Mouse (Mus musculus) thymus, postnatal 36 days (tissue): ENCODE measurements around the gene Pawr.
A peak's percentile ranks its signal among the peaks of the same experiment; 100 is the strongest.

Source experiments
- DNase-seq, 2 experiments: peaks; one replicate each; pipeline ENCODE4 v3.0.0; 2022; ENCODE audit warnings: mixed read lengths in 2 of 2

Pawr gene

DNA sequence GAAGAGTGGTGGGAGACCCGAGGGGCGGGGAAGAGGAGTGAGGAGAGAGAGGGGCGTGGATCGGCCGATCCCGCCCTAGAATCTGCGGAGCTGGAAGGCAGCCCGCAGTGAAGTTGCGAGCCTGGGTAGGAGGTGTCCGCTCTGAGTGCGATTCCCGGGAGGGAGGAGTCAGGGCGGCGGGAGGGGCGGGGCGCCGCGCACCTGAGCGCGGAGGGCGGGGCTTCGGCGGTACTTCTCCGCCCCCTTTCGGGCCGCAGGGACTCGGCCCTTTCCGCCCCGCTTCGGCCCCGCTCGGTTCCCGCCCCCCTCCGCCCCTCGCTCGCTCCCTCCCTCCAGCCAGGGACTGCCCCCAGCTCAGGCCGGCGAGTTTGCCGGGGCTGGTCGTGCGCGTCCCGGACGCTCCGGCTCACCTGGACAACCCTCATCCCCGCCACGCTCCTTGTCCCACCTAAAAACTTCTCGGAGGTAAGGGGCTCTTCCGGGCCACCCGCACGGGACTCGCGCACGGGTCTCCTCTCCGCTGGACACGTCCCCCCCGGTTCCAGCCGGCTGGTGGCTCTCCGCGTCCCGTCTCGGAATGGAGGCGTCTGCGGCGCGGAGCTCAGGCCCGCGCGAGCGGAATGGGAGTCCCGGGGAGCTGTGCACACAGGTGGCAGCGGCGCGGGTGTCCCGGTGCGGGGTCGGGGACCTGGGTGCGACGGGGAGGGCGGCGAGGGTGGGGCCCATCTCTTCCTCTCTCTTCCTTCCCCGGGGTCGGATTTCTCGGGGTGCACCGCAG is at the start of gene Pawr:
Gene Pawr (plus strand): TSS at position 338 of the 778 bp plus-strand sequence.
- DNase-seq, result peak; percentile 20 to 32

DNA sequence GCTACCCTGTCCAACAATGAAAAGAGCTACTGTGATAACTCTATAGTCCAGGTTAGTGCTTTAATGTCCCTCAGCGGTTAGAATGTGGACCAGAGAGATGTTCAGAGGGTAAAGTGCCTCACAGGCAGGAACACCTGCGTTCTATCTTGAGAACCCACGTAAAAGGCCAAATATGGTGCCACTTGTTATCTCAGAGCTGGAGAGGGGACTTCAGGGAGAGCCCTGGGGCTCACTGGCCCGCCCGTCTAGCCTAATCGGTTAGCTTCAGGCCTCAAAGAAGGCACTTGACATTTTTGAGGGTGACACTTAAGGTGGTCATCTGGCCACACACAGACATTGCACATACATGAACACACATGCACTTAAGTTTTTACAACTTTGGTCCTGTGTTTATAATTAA is 49.6 kb upstream of the Pawr start:
- no peak for DNase-seq

DNA sequence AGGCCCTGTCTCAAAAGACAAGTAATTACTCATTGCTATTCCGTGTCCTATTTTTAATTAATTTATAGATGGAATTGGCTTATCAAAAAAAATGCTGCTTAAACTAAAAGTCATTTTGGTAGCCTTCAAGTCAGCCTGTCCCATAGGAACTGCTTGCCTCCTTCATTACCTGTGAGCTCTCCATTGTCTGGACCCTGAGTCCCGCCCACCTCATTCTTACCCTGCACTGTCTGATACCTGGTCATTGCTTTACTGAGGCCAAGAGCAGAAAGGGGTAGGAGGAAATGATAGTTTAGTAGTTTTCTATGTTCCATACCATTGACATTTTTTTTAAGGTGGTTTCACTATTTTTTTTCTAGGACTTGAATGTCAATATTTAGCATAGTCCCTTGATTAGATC is 48.5 kb upstream of the Pawr start:
- DNase-seq, result no peak

DNA sequence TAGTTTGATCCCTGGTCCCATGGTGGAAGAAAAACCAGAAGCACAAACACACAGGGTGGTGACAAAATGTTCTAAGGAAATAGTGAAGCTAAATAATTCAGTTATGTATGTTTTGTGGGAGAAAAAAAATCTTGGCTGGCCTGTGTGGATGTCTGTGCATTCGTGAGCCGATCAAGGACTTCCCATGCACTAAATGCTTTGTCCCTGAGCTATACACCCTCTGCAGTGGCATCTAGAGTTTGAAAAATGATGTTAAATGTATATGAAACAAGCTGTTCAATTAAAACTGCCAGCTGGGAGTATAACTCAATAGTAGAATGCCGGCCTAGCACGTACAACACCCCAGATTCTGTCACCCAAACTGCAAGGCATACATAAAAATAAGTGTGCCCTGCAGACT is 48.1 kb upstream of the Pawr start:
- DNase-seq, result no peak

DNA sequence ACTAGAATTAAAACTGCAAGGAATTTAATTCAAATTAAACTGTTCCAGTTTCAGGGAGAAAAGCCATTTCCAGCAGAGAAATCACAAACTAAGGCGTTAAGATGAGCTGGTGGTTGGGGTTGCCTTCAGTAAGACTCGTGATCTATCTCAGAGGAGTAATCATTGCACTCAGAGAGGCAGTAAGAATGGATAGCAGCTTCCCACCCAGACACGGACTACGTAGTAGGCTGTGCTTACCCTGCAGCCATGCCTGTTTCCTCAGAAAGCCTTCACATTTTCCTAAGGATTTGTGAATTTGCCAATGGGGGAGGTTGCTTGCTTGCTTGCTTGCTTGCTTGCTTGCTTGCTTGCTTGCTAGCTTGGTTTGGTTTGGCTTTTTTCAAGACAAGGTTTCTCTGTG is 47.5 kb upstream of the Pawr start:
- DNase-seq, result no peak

DNA sequence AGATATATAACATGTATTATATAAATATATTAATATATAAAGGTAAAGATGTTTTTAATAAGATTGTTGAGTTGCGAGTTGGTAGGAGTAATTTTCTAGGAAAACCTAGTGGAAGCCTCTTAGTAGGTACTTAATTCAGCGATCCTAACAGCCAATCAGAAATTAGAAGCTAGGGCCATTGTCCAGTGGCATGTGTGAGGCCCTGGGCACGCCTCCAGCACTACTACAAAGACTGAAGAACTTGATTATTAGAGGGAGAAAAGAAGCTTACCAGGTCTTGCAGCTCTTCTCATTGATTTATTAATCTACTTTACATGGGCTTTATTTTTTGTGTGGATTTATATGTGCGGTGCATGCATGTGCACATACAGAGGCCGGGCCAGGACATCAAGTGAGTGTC is 46.9 kb upstream of the Pawr start:
- no peak for DNase-seq

DNA sequence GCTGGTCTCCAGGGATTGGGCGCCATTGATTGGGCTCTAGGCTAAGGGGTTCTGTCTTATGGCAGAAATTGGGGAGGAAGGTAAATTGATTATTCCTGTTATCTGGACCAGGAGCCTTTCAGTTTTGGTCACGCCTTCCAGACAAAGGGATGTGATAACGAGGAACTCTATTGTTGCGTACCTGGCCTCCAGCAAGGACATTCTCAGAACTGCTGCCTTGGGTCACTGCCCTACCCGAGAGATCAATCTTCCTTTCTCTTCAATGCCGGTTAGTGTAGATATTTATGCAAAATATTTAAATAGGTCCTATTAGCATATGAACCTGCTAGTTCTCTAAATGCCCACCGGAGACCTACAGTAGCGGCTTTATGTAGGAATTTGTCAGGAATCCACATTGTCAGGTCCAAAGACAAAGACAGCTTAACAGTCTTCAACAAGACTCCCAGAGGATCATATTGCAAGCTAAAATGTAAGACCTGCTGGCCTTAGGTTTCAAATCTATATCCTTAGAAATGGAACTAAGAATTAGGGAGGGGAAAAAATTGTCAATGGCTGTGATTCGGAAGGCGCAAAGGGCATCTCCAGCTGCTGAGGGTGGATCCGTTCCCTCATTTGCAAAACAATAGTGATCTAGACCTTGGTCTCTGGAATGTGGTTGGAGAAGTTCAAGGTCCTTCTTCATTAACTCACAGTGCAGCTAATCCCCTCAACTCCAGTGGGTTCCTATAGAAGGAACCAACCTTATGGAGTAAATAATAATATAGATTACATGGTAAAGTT is 45.1 kb upstream of the Pawr start:
- no peak for DNase-seq

DNA sequence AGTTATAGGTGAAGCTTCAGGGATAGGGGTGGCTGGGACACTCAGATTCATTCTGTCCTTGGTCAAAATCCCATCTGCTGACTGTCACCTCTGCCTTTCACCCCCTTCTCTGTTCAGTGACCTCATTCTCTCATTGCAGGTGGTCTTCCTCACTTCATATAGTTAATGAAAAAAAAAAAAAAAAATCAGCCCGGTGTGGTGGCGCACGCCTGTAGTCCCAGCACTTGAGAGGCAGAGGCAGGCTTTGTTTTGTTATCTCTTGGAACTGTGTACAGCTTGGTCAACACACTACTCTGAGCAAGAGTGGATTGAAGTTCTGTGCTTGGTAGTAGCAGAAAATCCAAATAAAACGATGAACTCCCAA is 44.5 kb upstream of the Pawr start:
- DNase-seq, result no peak

DNA sequence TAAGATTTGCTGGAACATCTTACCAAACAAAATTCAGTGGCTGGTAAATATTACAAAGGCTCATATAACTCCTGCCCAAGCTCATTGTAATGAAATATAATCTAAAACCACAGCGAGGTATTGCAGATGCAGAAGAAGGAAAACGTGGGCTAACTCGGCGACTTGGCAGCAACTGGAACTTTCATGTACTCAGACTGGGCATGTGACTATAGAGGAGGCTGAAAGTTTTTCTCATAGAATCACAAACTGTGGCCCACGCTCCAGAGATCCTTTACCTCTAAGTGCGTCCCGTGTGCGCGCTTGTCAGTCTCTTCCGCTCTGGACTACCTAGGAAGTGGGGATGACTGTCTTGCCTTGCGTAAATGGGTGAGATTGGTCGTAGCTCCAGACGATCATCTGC is 41.9 kb upstream of the Pawr start:
- DNase-seq, result no peak

DNA sequence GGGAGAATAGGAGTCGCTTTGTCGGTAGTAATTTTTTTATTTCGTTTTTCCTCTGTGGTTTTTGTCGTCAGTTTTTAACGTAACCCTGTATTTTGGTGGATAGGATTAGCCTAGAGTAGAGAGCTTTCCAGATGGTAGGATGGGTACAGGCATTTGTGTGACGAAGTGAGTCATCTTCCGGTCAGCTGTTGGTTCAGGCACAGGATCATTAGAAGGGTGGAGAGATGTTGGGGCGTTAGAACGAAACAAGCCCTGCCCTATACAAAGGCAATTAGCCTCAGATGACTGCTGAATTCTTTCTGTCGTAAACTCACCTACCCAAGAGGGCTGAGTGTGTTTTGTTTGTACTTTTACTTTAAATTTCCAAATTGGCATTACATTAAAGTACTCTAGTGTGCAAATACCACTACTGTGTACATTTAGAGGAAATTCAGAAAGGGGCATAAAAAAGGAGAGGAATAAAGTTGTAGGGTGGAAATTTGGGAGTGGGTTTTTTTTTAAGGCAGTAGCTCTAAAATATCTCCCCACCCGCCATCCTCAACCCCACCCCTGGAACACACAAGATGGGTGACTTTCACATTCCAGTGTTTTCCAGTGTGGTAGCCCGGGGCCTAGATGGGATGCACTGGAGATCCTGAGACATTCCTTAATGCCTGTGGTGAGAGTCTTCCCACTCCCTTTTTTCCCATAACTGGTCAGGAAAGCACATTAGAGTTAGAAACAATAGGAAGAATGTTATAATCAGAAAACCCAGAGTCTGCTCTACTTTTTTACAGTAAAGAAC is 40.0 kb upstream of the Pawr start:
- DNase-seq, result no peak

DNA sequence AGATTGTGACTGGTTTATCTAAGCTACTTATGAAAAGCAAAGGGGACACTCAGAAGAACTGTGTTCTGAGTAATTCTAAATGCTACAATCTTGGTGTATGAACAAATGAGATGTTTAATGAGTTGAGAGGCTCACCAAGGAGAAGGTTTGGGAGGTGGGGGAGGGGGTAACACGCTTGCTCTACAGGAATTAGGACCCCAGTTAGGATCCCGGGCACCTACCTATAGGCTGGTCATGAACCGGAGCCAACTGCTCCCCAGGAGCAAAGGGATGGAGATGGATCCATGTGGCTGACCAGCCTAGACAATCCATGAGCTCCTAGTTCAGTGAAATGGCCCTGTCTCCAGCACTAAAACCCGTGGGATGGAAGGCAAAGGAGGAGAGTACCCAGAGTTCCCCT is 39.3 kb upstream of the Pawr start:
- DNase-seq, result no peak

DNA sequence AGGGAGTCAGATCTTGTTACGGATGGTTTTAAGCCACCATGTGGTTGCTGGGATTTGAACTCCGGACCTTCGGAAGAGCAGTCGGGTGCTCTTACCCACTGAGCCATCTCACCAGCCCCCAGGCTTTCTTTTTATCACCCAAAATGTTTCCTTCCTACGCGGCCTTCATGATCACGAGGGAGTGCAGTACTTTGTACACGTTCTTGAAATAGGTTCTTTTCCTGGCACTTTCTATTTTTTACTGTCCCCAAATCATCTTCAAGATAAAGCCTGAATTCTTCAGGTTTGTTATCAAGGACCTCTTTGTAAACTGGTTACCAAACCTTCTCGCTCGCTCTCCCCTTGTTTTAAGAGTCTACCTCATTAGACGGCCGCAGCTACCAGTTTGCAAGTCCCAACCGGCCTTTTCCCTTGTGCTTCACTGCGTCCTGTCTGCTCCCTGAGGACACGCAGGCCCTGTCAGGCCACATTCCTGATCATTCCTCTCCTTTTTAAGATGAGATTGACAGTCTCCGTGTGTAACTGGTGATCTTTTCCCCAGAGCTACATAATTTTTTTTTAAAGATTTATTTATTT is 38.2 kb upstream of the Pawr start:
- DNase-seq, result no peak

DNA sequence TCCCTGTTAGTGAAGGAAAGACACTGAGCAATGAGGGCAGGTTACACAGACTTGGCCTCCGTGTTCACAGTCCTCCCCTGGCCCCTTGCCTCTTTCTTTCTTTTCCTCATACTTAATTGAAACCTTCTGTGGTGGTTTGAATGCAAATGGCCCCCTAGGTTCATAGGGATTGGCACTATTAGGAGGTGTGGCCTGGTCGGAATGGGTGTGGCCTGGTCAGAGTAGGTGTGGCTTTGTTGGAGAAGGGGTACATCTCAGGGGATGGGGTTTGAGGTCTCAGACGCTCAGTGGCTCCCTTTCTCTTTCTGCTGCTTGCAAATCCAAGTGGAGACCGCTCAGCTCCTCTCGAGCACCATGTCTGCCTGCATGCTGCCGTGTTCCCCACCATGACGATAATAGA is 37.2 kb upstream of the Pawr start:
- no peak for DNase-seq

DNA sequence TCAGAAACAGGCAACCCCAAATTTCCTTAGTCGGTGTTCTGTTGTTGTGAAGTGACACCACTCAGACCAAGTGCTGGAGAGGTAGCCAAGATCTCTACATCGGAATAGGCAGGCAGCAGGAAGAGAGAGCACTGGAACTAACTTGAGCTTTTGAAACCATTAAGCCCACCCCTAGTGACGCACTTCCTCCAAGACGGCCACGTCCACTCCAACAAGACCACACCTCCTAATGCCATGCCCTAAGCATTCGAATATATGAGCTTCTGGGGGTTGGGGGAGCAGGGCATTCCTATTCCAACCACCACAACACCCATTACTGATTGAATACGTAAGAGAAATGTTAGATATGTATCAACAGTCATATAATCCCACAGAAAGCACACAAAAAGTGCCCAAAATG is 35.5 kb upstream of the Pawr start:
- DNase-seq, result no peak

DNA sequence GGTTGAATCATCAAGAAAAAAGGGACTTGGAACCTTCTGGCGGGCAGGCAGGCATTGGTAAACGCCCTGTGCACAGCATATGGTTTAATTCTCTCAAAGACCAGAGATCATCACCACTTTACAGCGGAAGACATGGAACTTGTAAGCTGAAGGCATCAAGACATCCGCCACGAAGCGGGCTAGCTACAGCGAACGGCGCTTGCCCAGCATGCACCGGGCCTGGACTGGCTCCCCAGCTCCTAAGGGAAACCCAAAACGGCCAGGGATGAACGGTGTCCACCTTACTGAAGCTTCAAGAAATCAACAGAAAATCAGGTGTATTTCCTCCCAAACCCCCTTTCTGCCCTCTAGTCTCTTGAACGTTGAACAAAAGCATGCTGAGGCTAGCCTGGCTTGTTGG is 33.7 kb upstream of the Pawr start:
- DNase-seq, result no peak

DNA sequence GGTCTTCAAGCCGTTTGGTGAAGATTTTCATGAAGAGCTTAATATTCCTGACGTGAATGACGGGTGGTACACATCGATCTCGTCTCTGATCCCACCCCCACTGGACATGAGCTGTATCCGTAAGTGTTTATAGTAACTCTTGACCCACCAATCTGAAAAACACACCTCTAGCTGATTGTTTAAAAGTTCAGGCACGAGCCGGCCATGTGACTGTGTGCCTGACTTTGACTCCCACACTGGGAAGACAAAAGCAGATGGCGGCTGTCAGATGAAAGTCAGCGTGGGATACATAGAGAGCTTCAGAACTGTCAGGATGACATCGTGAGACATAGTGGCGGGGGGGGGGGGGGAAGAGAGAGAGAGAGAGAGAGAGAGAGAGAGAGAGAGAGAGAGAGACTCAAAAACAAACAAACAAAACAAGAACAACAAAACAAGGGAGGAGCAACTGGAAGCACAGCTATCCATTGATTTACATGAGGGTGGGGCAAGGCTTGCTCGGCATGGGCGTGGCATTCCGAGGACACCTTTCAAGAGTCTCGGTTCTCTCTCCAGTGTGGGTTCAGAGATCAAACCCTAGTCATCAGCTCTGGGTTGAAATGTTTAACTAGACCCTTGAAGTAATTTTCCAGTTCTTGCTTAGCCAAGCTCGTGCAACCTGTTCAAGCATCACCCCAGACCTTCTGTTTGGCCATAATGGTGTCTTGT is 32.9 kb upstream of the Pawr start:
- DNase-seq, result no peak

DNA sequence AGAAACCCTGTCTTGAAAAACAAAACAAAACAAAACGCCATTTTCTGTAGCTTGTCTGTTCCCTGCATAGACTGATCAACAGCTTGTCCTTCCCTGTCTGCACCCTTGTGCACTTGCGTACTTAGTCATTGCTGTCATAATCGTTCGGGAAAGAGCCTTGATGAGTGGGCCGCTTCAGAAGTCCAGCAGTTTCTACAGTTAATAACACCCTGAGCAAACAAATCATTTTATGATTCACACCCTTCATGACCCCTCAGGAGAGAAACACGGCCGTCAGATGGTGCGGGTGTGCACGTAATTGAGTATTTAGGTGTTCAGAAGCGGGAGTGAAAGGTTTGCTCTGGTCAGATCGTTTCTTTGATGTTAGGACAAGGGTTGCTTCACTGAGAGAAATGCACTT is 32.1 kb upstream of the Pawr start:
- DNase-seq, result no peak

DNA sequence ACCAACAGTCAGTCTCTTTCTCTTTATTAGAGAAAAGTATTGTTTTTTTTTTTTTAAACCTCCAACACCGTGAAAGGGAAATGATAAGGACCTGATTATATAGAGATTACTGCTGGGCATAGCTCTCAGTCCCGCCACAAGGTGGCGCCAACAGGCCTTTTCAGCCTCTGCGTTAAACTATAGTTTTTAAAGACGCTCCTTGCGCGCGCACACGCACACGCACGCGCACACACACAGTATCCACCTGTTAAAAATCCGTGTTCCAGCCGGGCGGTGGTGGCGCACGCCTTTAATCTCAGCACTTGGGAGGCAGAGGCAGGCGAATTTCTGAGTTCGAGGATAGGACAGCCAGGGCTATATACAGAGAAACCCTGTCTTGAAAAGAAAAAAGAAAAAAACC is 31.1 kb upstream of the Pawr start:
- peak; percentile 68 to 70 for DNase-seq

DNA sequence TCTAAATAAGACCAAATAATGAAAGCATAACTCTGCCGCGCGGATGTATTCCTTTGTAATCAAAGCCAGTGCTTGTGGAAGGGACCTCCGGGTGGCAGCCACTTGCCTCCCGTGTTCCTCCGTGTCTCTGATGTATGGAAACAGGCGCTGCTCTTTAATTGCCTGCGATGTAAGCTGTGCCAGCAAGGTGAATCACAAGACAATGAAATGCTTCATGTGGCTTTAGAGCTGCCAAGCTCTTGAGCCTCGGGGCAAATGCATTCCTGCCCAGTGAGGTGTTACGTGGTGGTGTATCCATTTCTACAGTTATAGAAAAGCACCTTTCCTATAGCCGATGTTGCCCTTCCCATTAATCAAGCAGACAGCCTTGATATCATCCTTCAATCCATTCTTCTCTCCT is 24.1 kb upstream of the Pawr start:
- DNase-seq, result no peak

DNA sequence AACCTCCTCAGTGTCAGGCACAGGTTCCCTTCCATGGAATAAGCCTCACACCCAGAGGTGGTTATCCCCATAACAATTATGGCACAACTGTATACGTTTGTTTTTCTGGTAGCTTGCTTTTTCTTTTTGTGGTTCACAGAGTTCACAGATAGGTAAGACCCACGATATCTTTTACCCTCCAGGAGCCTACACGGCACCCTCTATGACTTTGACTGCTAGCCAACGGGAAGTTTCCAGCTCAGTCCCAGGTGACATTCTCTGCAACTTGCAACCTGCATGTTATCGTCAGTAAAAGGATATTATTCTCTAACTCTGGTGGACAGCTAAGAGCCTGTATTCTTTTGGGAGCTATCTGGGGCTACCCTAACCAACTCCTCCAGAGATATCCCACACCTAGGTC is 21.7 kb upstream of the Pawr start:
- DNase-seq, result no peak

DNA sequence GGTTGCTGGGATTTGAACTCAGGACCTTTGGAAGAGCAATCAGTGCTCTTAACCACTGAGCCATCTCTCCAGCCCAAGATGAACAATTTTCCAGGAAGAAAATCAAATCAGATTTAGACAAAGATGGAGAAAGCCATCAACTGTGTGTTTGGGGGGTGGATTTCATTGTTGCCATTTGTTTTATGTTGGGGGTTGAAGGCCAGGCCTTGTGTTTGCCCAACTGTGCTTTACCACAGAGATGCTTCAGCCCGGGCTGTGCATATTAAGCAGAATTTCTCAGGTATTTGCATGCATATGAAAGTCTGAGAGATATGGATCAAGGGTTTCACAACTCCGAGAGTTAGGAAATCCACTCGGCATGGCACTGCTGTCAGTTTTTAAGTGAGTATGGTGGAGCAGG is 20.5 kb upstream of the Pawr start:
- no peak for DNase-seq

DNA sequence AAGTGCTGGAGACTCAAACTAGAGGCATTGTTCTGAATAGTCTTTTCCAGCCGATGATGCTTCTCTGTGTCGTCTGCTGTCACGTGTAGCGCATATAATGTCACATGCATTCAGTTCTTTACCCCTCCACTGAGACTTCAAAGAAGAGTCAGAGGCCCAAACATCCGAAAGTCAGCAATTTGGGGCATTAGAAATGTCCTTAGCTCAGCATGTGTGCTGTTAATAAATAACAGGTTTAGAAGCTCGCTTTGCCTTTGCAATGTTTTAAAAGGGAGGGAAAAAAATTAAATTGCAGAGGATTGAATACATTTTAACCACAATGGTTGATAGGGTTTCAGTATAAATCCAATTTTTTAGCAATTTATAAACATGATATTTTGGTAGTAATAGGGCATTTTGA is 18.1 kb upstream of the Pawr start:
- DNase-seq, result no peak

DNA sequence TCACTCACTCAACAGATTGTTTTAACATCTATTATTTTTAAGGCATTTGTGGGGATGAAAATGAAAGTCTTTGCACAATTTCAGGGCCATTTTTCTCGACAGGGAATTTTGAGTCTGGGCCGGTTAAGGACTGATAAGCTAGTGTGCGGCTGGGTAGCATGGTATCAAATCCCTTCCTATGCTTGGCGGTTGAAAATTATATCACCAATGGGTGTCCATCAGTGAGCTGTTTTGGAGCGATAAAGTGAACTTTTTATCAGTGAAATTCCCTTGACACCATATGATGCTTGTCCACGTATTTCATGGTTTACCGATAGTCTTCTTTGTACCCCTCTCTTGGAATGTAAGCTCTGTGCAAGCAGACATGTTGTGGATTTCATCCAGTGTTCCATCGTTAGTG is 17.5 kb upstream of the Pawr start:
- DNase-seq, result no peak
